Mouse (Mus musculus): ENCODE results near the gene Imp3. TPM values are rescaled to one million over a fixed set of nuclear protein-coding genes. Genes with fewer than 3 reads are reported as not detected.
"Not testable (repeated sequence)": the region's sequence is repeated elsewhere in the genome, so short reads cannot be mapped to it uniquely, and the experiment has no call there.

The Imp3 gene
- polyA plus RNA-seq, 1 experiment from 2014 or later = 87.6 TPM

DNA sequence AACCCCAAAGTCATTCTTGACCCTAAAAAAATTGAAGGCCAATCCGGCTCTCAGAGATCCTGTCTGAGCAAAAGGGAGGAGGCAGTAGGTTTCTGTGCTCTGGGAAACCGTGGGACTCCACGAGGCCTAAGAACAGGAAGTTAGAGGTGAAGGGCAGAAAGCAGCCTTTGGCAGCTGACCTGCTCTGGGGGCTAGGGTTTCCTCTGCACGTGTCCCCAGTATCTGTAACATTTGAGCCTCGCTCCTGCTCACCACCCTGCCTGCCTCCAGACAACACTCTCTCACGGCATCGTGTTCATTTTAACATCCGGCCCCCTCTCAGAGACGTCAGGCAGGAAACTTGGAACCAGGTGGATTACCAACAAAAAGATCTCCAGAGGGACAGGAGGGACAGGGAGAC is 36.7 kb upstream of the Imp3 start:
- H3K27ac ChIP-seq = peak overlapping the region; percentile 4; the same call in 1 of the 2 replicates
- no peak overlapping the region for H3K9ac ChIP-seq
- no peak overlapping the region for H3K4me2 ChIP-seq (replicated peaks)
- no peaks in the 10 kb centered on the region for H3K27me3 ChIP-seq
- 38% methylated on average over 9 of the region's 9 CpGs for WGBS
- peaks cover 24% of the 10 kb centered on the region for H3K4me1 ChIP-seq
- no peaks in the 10 kb centered on the region for H3K9me3 ChIP-seq
- ATAC-seq (ENCODE audit: low FRiP score, low read depth) = no peak
- no peak overlapping the region for H3K4me3 ChIP-seq
- H3K36me3 ChIP-seq = peaks cover 14% of the 10 kb centered on the region

DNA sequence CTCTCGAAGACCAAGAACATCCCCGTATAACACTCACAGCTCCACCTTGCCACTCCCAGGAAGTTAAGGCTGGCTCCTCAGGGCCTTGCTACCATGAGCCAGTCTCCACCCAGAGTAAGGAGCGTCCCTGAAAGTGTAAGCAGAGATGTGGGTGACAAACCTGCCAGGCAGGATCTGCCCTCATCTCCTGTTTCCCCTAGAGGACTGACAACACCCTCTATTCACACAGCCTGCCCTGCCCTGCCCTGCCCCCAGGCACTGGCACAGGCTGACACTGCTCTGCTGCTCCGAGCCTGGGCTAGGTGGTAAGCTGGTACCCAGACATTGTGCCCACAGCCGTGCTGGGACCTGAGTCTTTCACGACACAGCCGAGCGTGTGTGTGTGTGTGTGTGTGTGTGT is 36.1 kb upstream of the Imp3 start:
- WGBS = 53% methylated on average over 8 of the region's 8 CpGs
- peaks cover 12% of the 10 kb centered on the region for H3K36me3 ChIP-seq
- H3K4me2 ChIP-seq (replicated peaks) = no peak overlapping the region
- H3K27me3 ChIP-seq = no peaks in the 10 kb centered on the region
- H3K9ac ChIP-seq = no peak overlapping the region
- H3K4me3 ChIP-seq = no peak overlapping the region
- H3K9me3 ChIP-seq = no peaks in the 10 kb centered on the region
- no peak for ATAC-seq (ENCODE audit: low FRiP score, low read depth)
- H3K4me1 ChIP-seq = peaks cover 24% of the 10 kb centered on the region
- H3K27ac ChIP-seq = no peak overlapping the region; the same call in 1 of the 2 replicates

DNA sequence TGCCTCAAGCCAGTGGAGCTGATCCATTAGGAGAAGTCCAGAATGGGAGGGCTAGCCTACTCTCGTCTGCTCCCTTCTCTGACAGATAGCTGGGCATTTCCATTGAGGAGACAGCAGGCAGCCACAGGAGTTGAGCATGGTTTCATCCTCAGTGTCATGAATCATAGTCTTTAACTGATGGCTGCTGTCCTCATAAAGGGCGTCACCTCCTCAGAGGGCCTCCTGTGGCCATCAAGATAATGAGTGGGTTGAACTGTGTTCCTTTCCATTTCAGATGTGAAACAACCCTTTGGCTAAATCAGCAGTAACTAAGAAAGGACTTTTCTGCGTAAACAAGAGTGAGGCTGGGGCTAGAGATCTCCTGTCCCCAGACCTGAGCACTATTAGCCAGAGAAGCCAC is 33.6 kb upstream of the Imp3 start:
- H3K4me2 ChIP-seq (replicated peaks) = no peak overlapping the region
- no peak overlapping the region for H3K4me3 ChIP-seq
- ATAC-seq (ENCODE audit: low FRiP score, low read depth) = no peak
- H3K27ac ChIP-seq = no peak overlapping the region
- no peaks in the 10 kb centered on the region for H3K27me3 ChIP-seq
- peaks cover 13% of the 10 kb centered on the region; the same call in 1 of the 2 replicates for H3K4me1 ChIP-seq
- no peak overlapping the region for H3K9ac ChIP-seq
- 0 out of 2 replicates have a peak, but pooled peaks cover under 1% of the 10 kb centered on the region for H3K36me3 ChIP-seq
- H3K9me3 ChIP-seq = no peaks in the 10 kb centered on the region
- 78% methylated on average over 3 of the region's 3 CpGs for WGBS

DNA sequence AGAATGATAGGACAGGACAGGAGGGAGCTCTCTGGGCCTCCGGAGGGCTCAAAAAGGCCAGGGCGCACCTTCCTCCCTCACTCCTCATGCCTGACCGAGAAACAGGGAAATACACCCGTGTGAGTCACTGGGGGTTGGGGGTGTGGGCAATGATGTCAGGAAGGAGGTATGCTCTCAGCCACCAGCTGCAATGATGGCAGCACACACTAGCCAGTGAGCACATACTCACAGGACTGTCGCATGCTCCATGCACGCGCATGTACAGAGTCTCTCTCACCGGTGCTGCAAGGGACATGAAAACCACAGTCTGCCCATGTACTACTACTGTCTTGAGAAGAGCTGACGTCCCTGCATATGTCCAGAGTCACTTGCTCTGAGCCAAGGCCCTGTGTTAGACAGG is 29.7 kb upstream of the Imp3 start:
- no peak for ATAC-seq (ENCODE audit: low FRiP score, low read depth)
- Histone ChIP-seq H3K4me1 (no peaks in the 10 kb centered on the region), H3K4me2 (replicated peaks) (no peak overlapping the region), H3K36me3 (no peaks in the 10 kb centered on the region), H3K27me3 (no peaks in the 10 kb centered on the region), H3K27ac (no peak overlapping the region), H3K9ac (0 out of 2 replicates have a peak overlapping the region, but pooled peaks have one; percentile 25), H3K4me3 (no peak overlapping the region), H3K9me3 (no peaks in the 10 kb centered on the region)
- 77% methylated on average over 9 of the region's 9 CpGs for WGBS

DNA sequence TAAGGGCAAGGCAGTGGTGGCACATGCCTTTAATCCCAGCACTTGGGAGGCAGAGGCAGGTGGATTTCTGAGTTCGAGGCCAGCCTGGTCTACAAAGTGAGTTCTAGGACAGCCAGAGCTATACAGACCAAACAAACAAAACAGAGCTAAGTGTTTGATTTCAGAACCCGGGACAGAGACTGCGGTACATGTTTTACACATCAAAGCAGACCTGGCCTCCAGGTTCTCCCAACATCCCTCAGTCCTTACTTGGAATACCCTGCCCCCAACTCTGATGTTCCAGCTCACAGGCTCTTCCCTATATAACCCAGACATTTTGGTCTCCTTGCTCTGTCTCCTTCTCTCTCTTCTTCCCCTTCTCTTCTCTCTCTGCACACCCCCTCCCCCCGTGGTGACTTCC is 27.3 kb upstream of the Imp3 start:
- not testable (repeated sequence) for H3K27me3 ChIP-seq; H3K9ac ChIP-seq; H3K4me1 ChIP-seq; H3K4me3 ChIP-seq; H3K27ac ChIP-seq; H3K9me3 ChIP-seq; H3K4me2 ChIP-seq (replicated peaks); ATAC-seq (ENCODE audit: low FRiP score, low read depth)
- 34% methylated on average over 4 of the region's 4 CpGs for WGBS
- peaks cover 10% of the 10 kb centered on the region for H3K36me3 ChIP-seq

DNA sequence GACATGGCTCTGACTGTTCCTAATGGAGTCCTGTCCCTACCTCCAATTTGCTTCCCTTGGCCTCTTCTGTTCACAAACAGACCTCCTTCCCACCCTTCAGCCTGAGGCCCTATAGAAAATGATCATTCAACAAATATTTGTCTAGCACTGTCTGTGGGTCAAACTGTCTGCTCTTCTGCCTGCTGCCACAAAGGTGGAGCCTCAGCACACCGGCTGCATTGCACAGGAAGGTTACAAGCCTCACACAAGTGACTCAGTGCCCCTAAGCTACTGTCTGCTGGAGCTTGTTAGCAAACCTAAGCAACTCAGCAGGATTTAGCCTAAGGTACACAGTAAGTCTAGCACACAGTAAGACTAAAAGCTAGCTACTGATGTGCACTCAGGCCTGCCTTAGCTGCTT is 26.3 kb upstream of the Imp3 start:
- no peaks in the 10 kb centered on the region for H3K4me1 ChIP-seq
- no peak overlapping the region for H3K4me3 ChIP-seq
- no peak overlapping the region for H3K4me2 ChIP-seq (replicated peaks)
- no peak overlapping the region for H3K9ac ChIP-seq
- no peaks in the 10 kb centered on the region for H3K27me3 ChIP-seq
- H3K27ac ChIP-seq = no peak overlapping the region
- H3K36me3 ChIP-seq = peaks cover 21% of the 10 kb centered on the region
- WGBS = 57% methylated on average over 1 of the region's 1 CpGs
- no peaks in the 10 kb centered on the region for H3K9me3 ChIP-seq
- ATAC-seq (ENCODE audit: low FRiP score, low read depth) = no peak

DNA sequence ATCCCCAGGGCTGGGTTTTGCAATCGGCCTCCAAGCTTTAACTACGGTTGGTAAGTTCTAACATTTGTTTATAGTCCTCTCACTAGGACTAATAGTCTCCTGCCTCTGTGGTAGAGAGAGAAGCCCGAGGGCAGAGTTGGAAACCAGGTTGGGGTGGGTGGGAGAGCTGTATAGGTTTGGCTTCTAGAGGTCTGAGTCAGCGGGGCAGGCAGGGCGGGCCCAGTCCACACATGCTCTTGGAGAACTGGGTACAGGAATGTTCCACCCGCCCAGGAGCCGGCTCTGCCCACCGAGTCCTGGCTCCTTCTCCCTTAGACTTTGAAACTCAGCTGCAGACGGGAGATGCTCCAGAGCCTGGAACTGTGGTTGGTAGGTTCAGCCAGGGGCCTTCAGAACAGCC is 23.3 kb upstream of the Imp3 start:
- Histone ChIP-seq H3K9ac (no peak overlapping the region), H3K4me3 (no peak overlapping the region), H3K27ac (no peak overlapping the region), H3K4me1 (no peaks in the 10 kb centered on the region), H3K36me3 (peaks cover 50% of the 10 kb centered on the region), H3K4me2 (replicated peaks) (no peak overlapping the region), H3K27me3 (no peaks in the 10 kb centered on the region), H3K9me3 (no peaks in the 10 kb centered on the region)
- ATAC-seq (ENCODE audit: low FRiP score, low read depth) = no peak
- WGBS = 74% methylated on average over 9 of the region's 9 CpGs

DNA sequence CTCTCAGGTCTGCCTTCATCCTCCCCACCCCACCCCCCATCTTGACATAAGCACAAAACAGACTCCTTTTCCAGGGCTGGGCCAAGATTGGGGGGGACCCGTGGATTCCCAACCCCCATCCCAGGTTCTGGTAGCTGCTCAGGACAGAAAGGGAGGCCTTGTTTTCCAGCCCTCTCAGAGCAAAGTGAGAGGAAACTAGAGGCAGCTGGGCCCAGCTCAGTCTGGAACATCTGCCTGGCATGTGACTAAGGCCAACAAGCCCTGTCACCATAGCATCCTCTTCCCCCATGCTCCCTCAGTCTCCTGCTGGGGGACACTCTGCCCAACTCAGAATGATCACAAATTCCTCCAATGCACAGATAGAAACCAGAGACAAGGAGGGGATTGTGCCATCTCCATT is 22.2 kb upstream of the Imp3 start:
- Histone ChIP-seq H3K36me3 (peaks cover 62% of the 10 kb centered on the region), H3K27ac (no peak overlapping the region), H3K27me3 (no peaks in the 10 kb centered on the region), H3K4me1 (no peaks in the 10 kb centered on the region), H3K4me2 (replicated peaks) (no peak overlapping the region), H3K9me3 (no peaks in the 10 kb centered on the region), H3K9ac (no peak overlapping the region), H3K4me3 (no peak overlapping the region)
- no peak for ATAC-seq (ENCODE audit: low FRiP score, low read depth)
- WGBS = 68% methylated on average over 1 of the region's 1 CpGs

DNA sequence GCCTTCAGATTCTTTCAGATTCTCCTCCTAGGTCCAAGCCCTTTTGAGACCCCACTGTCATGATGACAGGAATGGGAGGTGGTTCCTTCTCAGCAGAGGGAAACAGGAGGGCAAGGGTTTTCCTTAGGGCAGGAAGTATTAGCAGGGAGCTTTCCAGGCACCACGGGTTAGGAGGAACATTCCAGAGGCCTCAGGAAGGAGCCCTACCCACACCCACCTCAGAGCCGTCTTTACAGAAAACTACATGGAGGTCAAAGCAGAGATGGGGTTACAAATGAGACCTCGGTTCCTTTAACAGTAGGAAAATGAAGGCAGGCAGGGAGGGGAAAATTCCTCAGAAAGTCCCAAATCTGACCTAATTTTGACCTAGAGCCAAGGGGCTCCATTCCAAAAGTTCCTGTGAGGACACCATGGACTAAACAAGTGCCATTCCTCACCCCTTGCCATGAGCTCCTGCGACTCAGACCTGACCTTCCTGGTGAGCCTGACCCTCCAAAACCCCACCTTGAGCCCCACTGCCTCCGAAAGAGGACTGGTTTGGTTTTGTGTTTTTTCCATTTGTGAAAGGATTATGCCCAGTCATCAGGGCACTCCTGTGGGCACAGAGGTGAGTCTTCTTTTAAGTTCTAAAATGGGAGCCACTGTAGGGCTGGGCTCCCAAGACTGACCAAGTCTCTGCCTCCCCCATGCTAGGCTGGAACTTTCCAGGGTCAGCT is 21.4 kb upstream of the Imp3 start:
- no peak overlapping the region for H3K27ac ChIP-seq

DNA sequence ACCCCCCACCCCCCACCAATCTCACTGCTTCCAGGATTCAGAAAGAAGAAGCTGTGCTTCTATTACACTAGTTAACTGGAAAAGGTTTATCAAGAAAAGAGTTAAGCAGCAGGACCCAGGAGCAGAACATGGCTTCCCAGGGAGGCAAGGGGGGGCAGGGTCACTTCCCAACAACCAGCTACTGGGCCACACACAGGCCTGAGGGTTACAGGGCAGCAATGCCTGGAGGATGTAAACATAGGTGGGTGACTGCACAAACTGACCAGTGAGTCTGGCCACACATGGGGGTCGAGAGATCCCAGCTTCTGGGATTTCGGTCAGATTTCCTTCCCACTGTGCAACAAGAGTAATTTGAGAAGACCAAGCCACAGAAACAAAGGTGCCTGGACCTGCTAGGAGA is 20.1 kb upstream of the Imp3 start:
- peaks cover 82% of the 10 kb centered on the region for H3K36me3 ChIP-seq
- ATAC-seq (ENCODE audit: low FRiP score, low read depth) = no peak
- WGBS = 79% methylated on average over 2 of the region's 2 CpGs
- H3K27me3 ChIP-seq = no peaks in the 10 kb centered on the region
- no peak overlapping the region for H3K4me2 ChIP-seq (replicated peaks)
- no peak overlapping the region for H3K9ac ChIP-seq
- H3K4me3 ChIP-seq = no peak overlapping the region
- H3K9me3 ChIP-seq = peaks cover 7% of the 10 kb centered on the region
- H3K4me1 ChIP-seq = no peaks in the 10 kb centered on the region
- H3K27ac ChIP-seq = no peak overlapping the region

More for the DNA sequence above, 21.4 kb upstream of the Imp3 start:
- Histone ChIP-seq H3K9me3 (no peaks in the 10 kb centered on the region), H3K9ac (no peak overlapping the region), H3K4me2 (replicated peaks) (no peak overlapping the region), H3K4me3 (no peak overlapping the region), H3K4me1 (no peaks in the 10 kb centered on the region), H3K27me3 (no peaks in the 10 kb centered on the region), H3K36me3 (peaks cover 69% of the 10 kb centered on the region)
- no peak for ATAC-seq (ENCODE audit: low FRiP score, low read depth)
- 76% methylated on average over 5 of the region's 5 CpGs for WGBS

DNA sequence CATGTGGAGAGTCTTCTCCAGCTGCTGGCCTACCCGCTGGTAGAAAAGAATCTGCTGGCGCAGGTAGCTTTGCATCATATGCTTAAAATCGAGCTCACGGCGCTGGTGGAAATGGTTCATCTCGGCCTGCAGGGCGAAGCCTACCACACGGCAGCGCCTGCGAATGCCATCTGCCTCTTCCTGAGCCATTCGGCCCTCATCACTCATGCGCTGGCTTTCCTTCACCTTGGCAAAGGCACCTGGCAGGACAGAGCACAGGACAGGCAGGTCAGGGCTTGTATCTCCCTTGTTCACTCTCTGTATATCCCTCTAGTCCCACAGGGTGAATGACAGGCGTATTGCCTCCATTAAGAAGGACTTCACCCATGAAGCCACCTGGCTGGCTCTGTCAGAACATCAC is 18.8 kb upstream of the Imp3 start:
- H3K4me2 ChIP-seq (replicated peaks) = no peak overlapping the region
- 91% methylated on average over 13 of the region's 13 CpGs for WGBS
- H3K27me3 ChIP-seq = no peaks in the 10 kb centered on the region
- H3K9me3 ChIP-seq = peaks cover 7% of the 10 kb centered on the region
- no peak overlapping the region for H3K4me3 ChIP-seq
- no peak overlapping the region for H3K27ac ChIP-seq
- H3K36me3 ChIP-seq = peaks cover 92% of the 10 kb centered on the region
- ATAC-seq (ENCODE audit: low FRiP score, low read depth) = no peak
- H3K4me1 ChIP-seq = peaks cover 12% of the 10 kb centered on the region
- H3K9ac ChIP-seq = no peak overlapping the region

DNA sequence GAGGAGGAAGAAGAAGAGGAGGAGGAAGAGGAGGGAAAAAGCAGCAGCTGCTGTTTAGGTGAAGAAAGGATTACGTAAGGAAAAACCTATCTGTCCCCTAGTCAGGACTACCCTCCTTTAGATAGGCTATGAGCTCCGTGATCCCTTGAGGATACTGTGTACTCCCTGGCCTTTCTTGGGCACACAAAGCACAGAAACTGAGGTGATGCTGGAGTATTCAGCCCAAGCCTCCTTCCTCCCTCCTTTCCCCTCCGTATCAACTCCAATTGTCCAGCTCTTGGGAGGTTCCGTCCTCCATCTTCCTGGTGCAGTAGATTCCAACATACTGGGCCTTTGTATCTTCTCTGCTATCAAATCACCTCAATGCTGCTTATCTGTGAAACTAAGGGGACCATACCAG is 14.5 kb upstream of the Imp3 start:
- WGBS = 93% methylated on average over 4 of the region's 4 CpGs
- Histone ChIP-seq H3K4me3 (peak overlapping the region; percentile 79; the same call in 1 of the 2 replicates), H3K36me3 (peaks cover 76% of the 10 kb centered on the region), H3K9me3 (peaks cover 7% of the 10 kb centered on the region), H3K9ac (peak overlapping the region; percentile 73; the same call in 1 of the 2 replicates), H3K4me2 (replicated peaks) (peak overlapping the region; percentile 89), H3K27me3 (no peaks in the 10 kb centered on the region), H3K4me1 (peaks cover 46% of the 10 kb centered on the region), H3K27ac (no peak overlapping the region)
- no peak for ATAC-seq (ENCODE audit: low FRiP score, low read depth)
